Comparison of ENCODE assay signal across 14 mouse cellular contexts in the genomic region with DNA sequence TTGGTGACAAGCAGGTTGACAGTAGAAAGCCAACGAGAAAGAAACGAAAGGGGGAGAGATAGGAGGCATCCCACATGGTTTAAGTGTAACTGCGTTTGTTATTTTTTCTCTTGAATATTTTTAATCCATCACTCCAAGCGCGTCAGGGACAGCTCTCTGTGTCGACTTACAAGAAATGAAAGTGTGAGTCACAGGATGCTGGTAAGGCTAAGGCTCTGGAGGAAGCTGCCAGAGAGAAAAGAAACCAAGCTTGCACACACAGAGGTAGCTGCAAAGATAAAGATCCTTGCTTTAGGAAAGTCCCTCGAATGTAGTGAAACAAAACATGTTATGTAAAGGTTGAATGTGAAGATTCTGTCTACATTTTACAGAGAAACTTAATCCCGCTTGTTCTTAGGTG.
DNase-seq lines count a peak whose midpoint lies in the region; ATAC-seq lines count a peak whose summit lies in the region.
"Had no signal": no experiment of that assay in that cellular context is flagged by ENCODE, and none has a peak within 500 bp of the region (broad histone marks: within the 10 kb centered on the region; RNA-seq: fewer than 3 reads in every experiment).

No protein-coding gene starts in this region.

- H3K4me3 ChIP-seq in intestine, embryonic 15.5 days (replicated peaks), result no peak overlapping the region
- H3K4me3 ChIP-seq: embryonic facial prominence, embryonic 15.5 days; heart, embryonic 12.5 days had no signal

- no peaks in the 10 kb centered on the region for H3K4me1 ChIP-seq in intestine, embryonic 15.5 days (replicated peaks)

- no peak overlapping the region for H3K4me2 ChIP-seq in intestine, embryonic 15.5 days (replicated peaks)
- H3K4me2 ChIP-seq: embryonic facial prominence, embryonic 15.5 days; heart, embryonic 12.5 days had no signal

- WGBS in intestine, embryonic 15.5 days, result 51% methylated on average over 8 of the region's 8 CpGs

- peak; percentile 52 to 77 for DNase-seq in frontal cortex, adult 2 months (ENCODE audit: extremely low spot score in 1 of 2, low spot score in 1 of 2)
- DNase-seq in frontal cortex, postnatal 10 days (ENCODE audit: low spot score in 2 of 2), result no peak
- DNase-seq in 3T3-L1 (ENCODE audit: low read depth, low spot score), result peak; percentile 82
- DNase-seq in left cerebral cortex, postnatal 36 days (ENCODE audit: low spot score in 2 of 2), result peak; percentile 34 to 43
- DNase-seq in gastrocnemius, adult 8-10 months (ENCODE audit: low spot score in 2 of 2), result no peak
- DNase-seq: cerebellum, adult 9-11 months; kidney, postnatal 14 days; liver had no signal

- no peak overlapping the region for H3K9ac ChIP-seq in intestine, embryonic 15.5 days
- H3K9ac ChIP-seq: embryonic facial prominence, embryonic 15.5 days; heart, embryonic 12.5 days had no signal

- no peaks in the 10 kb centered on the region for H3K27me3 ChIP-seq in intestine, embryonic 15.5 days (replicated peaks)
- H3K27me3 ChIP-seq: embryonic facial prominence, embryonic 15.5 days; heart, embryonic 12.5 days had no signal

- intact Hi-C loops in left cerebral cortex, postnatal 36 days (cut with DNase I), result loop anchor here (2.0 to 5.0 kb wide), 2 partner anchors 198 to 382 kb away; no protein-coding TSS in a partner anchor

- no peak overlapping the region for H3K27ac ChIP-seq in intestine, embryonic 15.5 days
- H3K27ac ChIP-seq: embryonic facial prominence, embryonic 15.5 days; hindbrain, postnatal 0 days had no signal

- H3K36me3 ChIP-seq in intestine, embryonic 15.5 days, result no peaks in the 10 kb centered on the region
- H3K36me3 ChIP-seq: embryonic facial prominence, embryonic 15.5 days; heart, embryonic 12.5 days had no signal

- ATAC-seq in common myeloid progenitor, adult 5-6 weeks (replicated peaks; ENCODE audit: low read depth, poor library complexity, severe bottlenecking), result peak; percentile 30; the same call in 1 of the 2 replicates
- ATAC-seq in cerebellum, adult (ENCODE audit: insufficient number of reproducible peaks, low FRiP score, low TSS enrichment), result no peak
- ATAC-seq in intestine, embryonic 15.5 days, result no peak
- ATAC-seq: hindbrain, postnatal 0 days had no signal

- H3K9me3 ChIP-seq in intestine, embryonic 15.5 days, result no peaks in the 10 kb centered on the region
- H3K9me3 ChIP-seq: embryonic facial prominence, embryonic 15.5 days had no signal

Comparison
In these comparisons a context has a peak if more than half of its experiments do, and no peak if none do; other contexts are left out.
1. DNase-seq: peak in frontal cortex, adult 2 months (2 of 2), 3T3-L1 (single experiment) and left cerebral cortex, postnatal 36 days (2 of 2); none in frontal cortex, postnatal 10 days (0 of 2) and gastrocnemius, adult 8-10 months (0 of 2).